Mouse (Mus musculus) limb, embryonic 10.5 days (tissue): Measurements from ENCODE around the gene Rnf216. TPM values are rescaled to one million over a fixed set of nuclear protein-coding genes. Genes with fewer than 3 reads are reported as not detected.

Experiments used
- DNase-seq: peaks from one replicate; pipeline ENCODE4 v3.0.0-alpha.2; 2017; ENCODE audit warnings: low spot score
- H3K27ac ChIP-seq: fragments of 300-500 bp; sonication (generic); 2 replicates; pipeline ENCODE4 v1.5.1; 2016; ENCODE audit warnings: mild to moderate bottlenecking
- H3K27me3 ChIP-seq: fragments of 300-500 bp; sonication (generic); 2 replicates; pipeline ENCODE4 v1.6.1; 2016; ENCODE audit warnings: low read depth, mild to moderate bottlenecking; ENCODE audit not compliant: poor library complexity, severe bottlenecking
- H3K36me3 ChIP-seq: fragments of 300-500 bp; sonication (generic); 2 replicates; pipeline ENCODE4 v1.6.1; 2016; ENCODE audit warnings: mild to moderate bottlenecking, moderate library complexity
- H3K4me1 ChIP-seq: fragments of 300-500 bp; sonication (generic); 2 replicates; pipeline ENCODE4 v1.6.1; 2016
- H3K4me3 ChIP-seq: fragments of 300-500 bp; sonication (generic); 2 replicates; pipeline ENCODE4 v1.5.1; 2016; ENCODE audit warnings: mild to moderate bottlenecking, moderate library complexity
- H3K9me3 ChIP-seq: fragments of 300-500 bp; sonication (generic); replicated peaks from 2 replicates; pipeline ENCODE4 v1.6.1; 2016; ENCODE audit warnings: mild to moderate bottlenecking
- WGBS: fragments of 180-500 bp; shearing (Covaris S2); methylation state at CpG from one replicate; pipeline ENCODE4 v1.1.7; 2016; 5-methylcytosine and 5-hydroxymethylcytosine counted together
- polyA plus RNA-seq: library from polyadenylated mRNA; unstranded; fragments of >200 nt; fragmentation: Nextera tagmentation; extraction: Ambion mirVana; gene quantifications from 2 replicates; pipeline ENCODE4 v1.2.1, GENCODE M21; 2016

Gene Rnf216
- polyA plus RNA-seq, 1 experiment from 2014 or later, result 51.5 TPM

GRCm38 (mm10) chr5:143047586-143047985, 65.2 kb downstream of the Rnf216 start:
- Histone ChIP-seq H3K4me1 (no peaks in the 10 kb centered on the region), H3K4me3 (no peak overlapping the region), H3K27me3 (no peaks in the 10 kb centered on the region), H3K27ac (no peak overlapping the region), H3K9me3 (no peaks in the 10 kb centered on the region), H3K36me3 (peaks cover 80% of the 10 kb centered on the region)
- no peak for DNase-seq
- WGBS, result 90% methylated on average over 1 of the region's 1 CpGs

GRCm38 (mm10) chr5:143043902-143044301, 68.9 kb downstream of the Rnf216 start:
- Histone ChIP-seq H3K4me1 (no peaks in the 10 kb centered on the region), H3K9me3 (no peaks in the 10 kb centered on the region), H3K4me3 (no peak overlapping the region), H3K36me3 (peaks cover 64% of the 10 kb centered on the region), H3K27ac (no peak overlapping the region), H3K27me3 (no peaks in the 10 kb centered on the region)
- no peak for DNase-seq
- 90% methylated on average over 2 of the region's 2 CpGs for WGBS

- H3K4me3 ChIP-seq, result no peak overlapping the region
- H3K9me3 ChIP-seq, result no peaks in the 10 kb centered on the region
- no peaks in the 10 kb centered on the region for H3K4me1 ChIP-seq
- DNase-seq, result no peak
- H3K27me3 ChIP-seq, result no peaks in the 10 kb centered on the region
- H3K27ac ChIP-seq, result no peak overlapping the region
- peaks cover 60% of the 10 kb centered on the region for H3K36me3 ChIP-seq
- 78% methylated on average over 2 of the region's 2 CpGs for WGBS
Measured at GRCm38 (mm10) chr5:143043285-143043684, 69.5 kb downstream of the Rnf216 start.

DNA sequence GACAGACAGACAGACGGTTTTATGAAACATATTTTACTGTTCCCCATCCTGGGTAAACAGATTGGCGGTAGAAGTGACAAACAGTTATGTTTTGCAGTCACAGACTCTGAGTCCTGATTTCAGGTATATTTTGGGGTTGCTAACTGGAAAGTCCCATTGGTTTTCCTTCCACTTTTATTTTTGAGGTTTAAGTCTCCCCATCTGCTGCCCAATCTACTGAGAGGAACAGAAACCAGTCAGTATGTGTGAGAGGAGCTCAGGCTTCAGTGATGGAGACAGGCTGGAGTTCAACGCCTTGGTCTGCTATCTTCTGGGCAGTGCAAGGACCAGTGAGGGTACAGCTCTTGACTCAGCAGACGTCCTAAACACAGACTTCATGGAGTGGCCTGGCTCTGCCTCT, 74.0 kb downstream of the Rnf216 start:
- no peak for DNase-seq
- WGBS, result 87% methylated on average over 4 of the region's 4 CpGs
- Histone ChIP-seq H3K9me3 (no peaks in the 10 kb centered on the region), H3K4me3 (no peak overlapping the region), H3K27ac (no peak overlapping the region), H3K4me1 (0 out of 2 replicates have a peak, but pooled peaks cover 4% of the 10 kb centered on the region), H3K36me3 (peaks cover 35% of the 10 kb centered on the region), H3K27me3 (no peaks in the 10 kb centered on the region)

DNA sequence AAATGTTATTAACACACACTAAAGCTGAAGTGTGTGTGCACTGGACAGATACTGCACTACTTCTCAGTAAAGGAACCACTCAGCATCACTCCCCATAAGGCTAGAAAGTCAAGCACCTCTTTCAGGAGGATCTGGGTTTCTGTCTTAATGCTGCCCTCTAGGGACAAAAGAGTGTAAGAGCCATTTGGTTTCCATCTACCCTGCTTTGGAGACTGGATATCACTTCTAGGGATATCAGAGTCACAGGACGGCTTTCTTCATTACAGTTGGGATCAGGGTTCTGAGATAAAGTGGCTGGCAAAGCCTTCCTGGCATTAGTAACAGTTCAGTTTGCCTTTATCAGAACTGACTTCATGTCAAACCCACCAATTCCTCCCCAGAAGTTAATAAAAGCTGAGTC, 75.6 kb downstream of the Rnf216 start:
- Histone ChIP-seq H3K4me1 (peaks cover 16% of the 10 kb centered on the region), H3K27me3 (no peaks in the 10 kb centered on the region), H3K36me3 (peaks cover 26% of the 10 kb centered on the region), H3K27ac (no peak overlapping the region), H3K4me3 (no peak overlapping the region), H3K9me3 (no peaks in the 10 kb centered on the region)
- WGBS, result 26% methylated on average over 1 of the region's 1 CpGs
- DNase-seq, result no peak

DNA sequence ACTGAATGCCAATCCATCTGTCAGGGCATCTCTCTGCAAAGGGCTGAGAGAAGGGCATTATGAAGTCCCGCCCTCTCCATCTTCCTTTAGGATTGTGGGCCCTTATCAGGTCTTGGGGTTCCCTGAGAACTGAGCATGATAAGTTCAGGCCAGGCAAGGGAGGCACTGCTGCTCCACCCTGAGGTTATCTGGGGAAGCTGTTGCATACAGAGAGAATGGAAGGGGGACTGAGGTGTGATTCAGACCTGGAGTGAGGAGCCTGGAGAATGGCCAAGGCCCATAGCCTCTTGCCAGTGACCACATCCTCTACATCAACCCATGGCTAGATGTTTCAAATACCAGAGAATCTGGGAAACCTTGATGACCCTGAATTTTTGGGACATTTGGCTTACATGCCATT, 76.7 kb downstream of the Rnf216 start:
- Histone ChIP-seq H3K27ac (no peak overlapping the region), H3K36me3 (peaks cover 16% of the 10 kb centered on the region), H3K27me3 (no peaks in the 10 kb centered on the region), H3K4me3 (no peak overlapping the region), H3K4me1 (peaks cover 27% of the 10 kb centered on the region), H3K9me3 (no peaks in the 10 kb centered on the region)
- no peak for DNase-seq
- WGBS, result 89% methylated on average over 1 of the region's 1 CpGs

DNA sequence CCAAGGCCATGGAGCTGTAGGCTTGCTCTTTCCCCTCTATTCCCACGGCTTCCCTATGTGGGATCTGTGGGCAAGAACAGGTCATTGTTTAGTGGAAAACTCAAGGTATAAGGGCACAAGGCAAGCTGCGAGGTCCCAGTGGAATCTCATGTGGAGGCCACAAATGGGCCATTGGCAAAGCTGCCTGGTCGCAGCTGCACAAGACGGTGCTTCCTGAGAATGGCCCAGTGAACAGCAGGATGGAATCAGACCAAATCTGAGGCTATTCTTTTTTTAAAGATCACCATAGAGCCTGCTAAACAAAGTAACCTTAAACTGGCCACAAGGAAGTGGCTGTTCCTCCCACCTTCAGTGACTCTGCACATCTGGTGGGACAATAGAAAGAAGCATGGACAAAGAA, 77.5 kb downstream of the Rnf216 start:
- 91% methylated on average over 4 of the region's 4 CpGs for WGBS
- no peak for DNase-seq

GRCm38 (mm10) chr5:143034108-143034507, 78.7 kb downstream of the Rnf216 start:
- WGBS, result 83% methylated on average over 3 of the region's 3 CpGs
- no peak for DNase-seq
- Histone ChIP-seq H3K27me3 (no peaks in the 10 kb centered on the region), H3K36me3 (peaks cover 25% of the 10 kb centered on the region), H3K4me3 (no peak overlapping the region), H3K27ac (no peak overlapping the region), H3K4me1 (peaks cover 27% of the 10 kb centered on the region), H3K9me3 (no peaks in the 10 kb centered on the region)

More for the DNA sequence above, 77.5 kb downstream of the Rnf216 start:
- Histone ChIP-seq H3K4me3 (no peak overlapping the region), H3K27ac (no peak overlapping the region), H3K9me3 (no peaks in the 10 kb centered on the region), H3K27me3 (no peaks in the 10 kb centered on the region), H3K4me1 (peaks cover 27% of the 10 kb centered on the region), H3K36me3 (peaks cover 16% of the 10 kb centered on the region)

GRCm38 (mm10) chr5:143033277-143033676, 79.5 kb downstream of the Rnf216 start:
- H3K36me3 ChIP-seq, result peaks cover 33% of the 10 kb centered on the region
- no peak overlapping the region for H3K27ac ChIP-seq
- H3K4me1 ChIP-seq, result peaks cover 27% of the 10 kb centered on the region
- no peak for DNase-seq
- 87% methylated on average over 3 of the region's 3 CpGs for whole genome bisulfite sequencing
- H3K27me3 ChIP-seq, result no peaks in the 10 kb centered on the region
- no peak overlapping the region for H3K4me3 ChIP-seq
- no peaks in the 10 kb centered on the region for H3K9me3 ChIP-seq

- H3K4me3 ChIP-seq, result peak overlapping the region; percentile 3; the same call in 1 of the 2 replicates
- peaks cover 38% of the 10 kb centered on the region for H3K36me3 ChIP-seq
- WGBS, result 37% methylated on average over 2 of the region's 2 CpGs
- DNase-seq, result no peak
- H3K27ac ChIP-seq, result peak overlapping the region; percentile 51
- H3K27me3 ChIP-seq, result no peaks in the 10 kb centered on the region
- H3K4me1 ChIP-seq, result peaks cover 27% of the 10 kb centered on the region
- H3K9me3 ChIP-seq, result no peaks in the 10 kb centered on the region
Measured at GRCm38 (mm10) chr5:143032639-143033146, 80.1 kb downstream of the Rnf216 start.

DNA sequence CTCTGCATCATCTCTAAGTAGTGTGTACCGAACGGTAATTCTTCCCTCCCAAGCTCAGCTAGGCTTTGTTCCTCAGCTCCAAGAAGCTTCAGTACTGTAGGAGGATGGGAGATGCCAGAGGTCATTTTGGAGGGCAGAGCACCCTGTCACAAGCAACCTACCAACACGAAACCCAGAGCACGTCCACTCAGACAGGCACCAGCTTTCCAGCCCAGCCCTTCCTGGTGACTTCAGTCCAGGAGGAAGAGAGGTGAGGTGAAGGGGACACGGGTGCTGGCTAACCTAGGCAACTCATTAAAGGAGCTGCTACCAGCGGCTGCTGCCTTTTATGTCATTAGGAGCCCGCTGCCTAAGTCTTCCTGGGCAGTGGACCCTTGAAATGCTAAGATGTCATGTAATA, 81.1 kb downstream of the Rnf216 start:
- no peaks in the 10 kb centered on the region for H3K27me3 ChIP-seq
- no peak overlapping the region for H3K4me3 ChIP-seq
- peak; percentile 31 for DNase-seq
- H3K9me3 ChIP-seq, result no peaks in the 10 kb centered on the region
- peaks cover 27% of the 10 kb centered on the region for H3K4me1 ChIP-seq
- peak overlapping the region; percentile 70 for H3K27ac ChIP-seq
- 56% methylated on average over 7 of the region's 7 CpGs for WGBS
- peaks cover 48% of the 10 kb centered on the region for H3K36me3 ChIP-seq

DNA sequence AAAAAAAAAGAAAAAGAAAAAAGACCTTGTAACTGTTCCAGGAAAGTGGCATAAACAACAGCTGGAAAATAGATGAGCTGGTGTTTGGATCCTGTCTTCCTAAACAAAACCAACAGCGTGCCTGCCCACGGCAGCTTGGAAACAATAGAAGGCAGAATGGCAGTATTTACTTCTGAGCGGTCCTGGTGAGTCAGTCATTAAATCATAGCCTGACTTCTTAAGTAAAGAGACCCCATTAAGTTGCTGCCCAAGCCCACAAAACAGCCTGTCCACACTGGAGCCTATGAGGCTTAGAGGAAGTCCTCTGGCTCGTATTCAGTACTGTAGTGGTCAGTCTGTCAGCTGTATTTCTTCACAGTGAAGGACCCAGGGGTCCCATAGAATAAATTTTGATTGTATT, 81.6 kb downstream of the Rnf216 start:
- peak overlapping the region; percentile 70 for H3K27ac ChIP-seq

DNA sequence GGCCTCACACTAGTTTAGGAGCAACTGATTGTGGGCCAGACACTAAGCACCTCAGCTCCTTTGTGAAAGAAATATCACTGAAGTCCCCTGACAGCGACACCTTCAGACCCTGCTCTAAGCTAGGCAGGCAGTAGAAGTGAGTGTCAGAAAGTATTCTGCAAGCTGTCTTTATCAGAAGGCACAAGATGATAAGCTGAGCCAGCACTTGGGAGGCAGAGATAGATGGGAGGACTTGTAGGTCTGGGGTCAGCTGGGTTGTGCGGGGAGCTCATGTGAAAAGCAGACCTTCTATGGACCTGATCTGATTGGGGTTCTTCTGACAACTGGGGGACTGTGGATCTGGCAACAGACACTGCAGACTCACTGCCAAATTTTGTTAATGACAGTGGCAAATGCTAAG, 88.9 kb downstream of the Rnf216 start:
- Histone ChIP-seq H3K4me1 (no peaks in the 10 kb centered on the region), H3K27me3 (no peaks in the 10 kb centered on the region), H3K36me3 (peaks cover 84% of the 10 kb centered on the region), H3K9me3 (no peaks in the 10 kb centered on the region), H3K4me3 (no peak overlapping the region), H3K27ac (no peak overlapping the region)
- DNase-seq, result no peak
- WGBS, result 94% methylated on average over 2 of the region's 2 CpGs

More for the DNA sequence above, 81.6 kb downstream of the Rnf216 start:
- H3K27me3 ChIP-seq, result no peaks in the 10 kb centered on the region
- H3K36me3 ChIP-seq, result peaks cover 53% of the 10 kb centered on the region
- H3K4me3 ChIP-seq, result no peak overlapping the region
- H3K4me1 ChIP-seq, result peaks cover 27% of the 10 kb centered on the region
- WGBS, result 61% methylated on average over 4 of the region's 4 CpGs
- no peaks in the 10 kb centered on the region for H3K9me3 ChIP-seq
- no peak for DNase-seq

- peaks cover 79% of the 10 kb centered on the region for H3K36me3 ChIP-seq
- 95% methylated on average over 1 of the region's 1 CpGs for WGBS
- no peak overlapping the region for H3K27ac ChIP-seq
Measured at GRCm38 (mm10) chr5:143022956-143023355, 89.8 kb downstream of the Rnf216 start.

More at GRCm38 (mm10) chr5:143022956-143023355, 89.8 kb downstream of the Rnf216 start:
- H3K4me1 ChIP-seq, result no peaks in the 10 kb centered on the region
- no peak overlapping the region for H3K4me3 ChIP-seq
- no peaks in the 10 kb centered on the region for H3K9me3 ChIP-seq
- DNase-seq, result no peak
- H3K27me3 ChIP-seq, result no peaks in the 10 kb centered on the region
